Mouse (Mus musculus): ENCODE results near the gene Hmga2.

DNA sequence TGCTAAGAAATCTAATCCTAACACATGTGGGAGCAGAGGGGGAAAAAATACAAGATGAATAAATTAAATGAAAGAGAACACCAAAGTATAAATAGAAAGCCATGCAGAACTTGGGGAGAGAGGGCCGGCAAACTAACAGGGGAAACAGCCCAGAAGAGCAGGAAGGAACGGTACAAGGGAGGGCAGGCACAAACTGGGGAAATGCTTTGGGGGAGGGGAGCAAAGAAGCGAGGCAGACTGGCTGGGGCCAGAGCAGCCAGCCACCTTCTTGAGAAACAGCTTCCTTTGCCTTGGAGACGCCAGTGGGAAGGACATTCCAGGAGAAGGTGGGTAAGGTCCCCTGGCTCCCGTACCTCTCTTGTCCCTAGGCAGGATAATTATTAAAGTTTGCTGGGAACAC lies 14.5 kb downstream of the Hmga2 start:
- no peak for TF ChIP-seq POLR2A (IDR thresholded peaks at IDR 0.05; ENCODE audit: insufficient read depth, low read depth, low read length)
- no peak for TF ChIP-seq CTCF (IDR thresholded peaks at IDR 0.05; ENCODE audit: insufficient read depth, low read depth, low read length)

All from olfactory bulb, adult 2 months (tissue).